Mouse (Mus musculus) forebrain, embryonic 13.5 days (tissue): ENCODE data around the gene Ube2z. TPM values are rescaled to one million over a fixed set of nuclear protein-coding genes. Genes with fewer than 3 reads are reported as not detected.

Experiments used
- ATAC-seq: fragments of 200-750 bp; cut with Nextera tagmentation; 2 replicates; pipeline ENCODE4 v1.8.0; 2017
- H3K27ac ChIP-seq: fragments of 300-500 bp; sonication (generic); 2 replicates; pipeline ENCODE4 v1.5.1; 2015; ENCODE audit warnings: inconsistent platforms, mild to moderate bottlenecking, moderate library complexity
- H3K27me3 ChIP-seq: fragments of 300-500 bp; sonication (generic); 2 replicates; pipeline ENCODE4 v1.6.1; 2015; ENCODE audit warnings: mild to moderate bottlenecking, inconsistent platforms
- H3K36me3 ChIP-seq: fragments of 300-500 bp; sonication (generic); 2 replicates; pipeline ENCODE4 v1.6.1; 2015; ENCODE audit warnings: mild to moderate bottlenecking, inconsistent platforms; ENCODE audit not compliant: poor library complexity, severe bottlenecking
- H3K4me1 ChIP-seq: fragments of 300-500 bp; sonication (generic); 2 replicates; pipeline ENCODE4 v1.6.1; 2015; ENCODE audit warnings: inconsistent platforms
- H3K4me2 ChIP-seq: fragments of 300-500 bp; sonication (generic); 2 replicates; pipeline ENCODE4 v1.6.1; 2015; ENCODE audit warnings: inconsistent platforms, mild to moderate bottlenecking, moderate library complexity
- H3K4me3 ChIP-seq: fragments of 300-500 bp; sonication (generic); 2 replicates; pipeline ENCODE4 v1.5.1; 2015; ENCODE audit warnings: mild to moderate bottlenecking, inconsistent platforms
- H3K9ac ChIP-seq: fragments of 300-500 bp; sonication (generic); 2 replicates; pipeline ENCODE4 v1.6.1; 2015; ENCODE audit warnings: mild to moderate bottlenecking, inconsistent platforms
- H3K9me3 ChIP-seq: fragments of 300-500 bp; sonication (generic); replicated peaks from 2 replicates; pipeline ENCODE4 v1.6.1; 2016; ENCODE audit warnings: inconsistent platforms
- WGBS: fragments of 180-500 bp; shearing (Covaris S2); methylation state at CpG from one replicate; pipeline ENCODE4 v1.1.7; 2015; 5-methylcytosine and 5-hydroxymethylcytosine counted together
- polyA plus RNA-seq: library from polyadenylated mRNA; unstranded; fragments of >200 nt; fragmentation: Nextera tagmentation; extraction: Ambion mirVana; gene quantifications from 2 replicates; pipeline ENCODE4 v1.2.1, GENCODE M21; 2015

The Ube2z gene
- polyA plus RNA-seq, 1 experiment from 2014 or later, result 25.8 TPM

GRCm38 (mm10) chr11:96030571-96030970 is 34.6 kb downstream of the Ube2z start:
- Histone ChIP-seq H3K27ac (no peak overlapping the region), H3K27me3 (peaks cover 13% of the 10 kb centered on the region; the same call in 1 of the 2 replicates), H3K9ac (no peak overlapping the region), H3K36me3 (no peaks in the 10 kb centered on the region), H3K4me2 (no peak overlapping the region), H3K4me1 (peaks cover 12% of the 10 kb centered on the region), H3K4me3 (no peak overlapping the region), H3K9me3 (no peaks in the 10 kb centered on the region)
- 84% methylated on average over 3 of the region's 3 CpGs for WGBS
- ATAC-seq, result no peak

GRCm38 (mm10) chr11:96028130-96028529 is 37.1 kb downstream of the Ube2z start:
- no peaks in the 10 kb centered on the region for H3K36me3 ChIP-seq
- H3K4me3 ChIP-seq, result no peak overlapping the region
- no peaks in the 10 kb centered on the region for H3K4me1 ChIP-seq
- no peak overlapping the region for H3K9ac ChIP-seq
- H3K27me3 ChIP-seq, result peaks cover 13% of the 10 kb centered on the region; the same call in 1 of the 2 replicates
- no peak for ATAC-seq
- H3K4me2 ChIP-seq, result no peak overlapping the region
- H3K9me3 ChIP-seq, result no peaks in the 10 kb centered on the region
- WGBS, result 72% methylated on average over 5 of the region's 5 CpGs
- H3K27ac ChIP-seq, result no peak overlapping the region

- 70% methylated on average over 4 of the region's 4 CpGs for WGBS
- Histone ChIP-seq H3K9ac (no peak overlapping the region), H3K27me3 (no peaks in the 10 kb centered on the region), H3K36me3 (no peaks in the 10 kb centered on the region), H3K4me1 (no peaks in the 10 kb centered on the region), H3K4me2 (no peak overlapping the region), H3K27ac (no peak overlapping the region), H3K4me3 (no peak overlapping the region), H3K9me3 (no peaks in the 10 kb centered on the region)
- no peak for ATAC-seq
These were observed 44.6 kb downstream of the Ube2z start for GRCm38 (mm10) chr11:96020622-96021021.

GRCm38 (mm10) chr11:96017941-96018351 is 47.2 kb downstream of the Ube2z start:
- Histone ChIP-seq H3K36me3 (no peaks in the 10 kb centered on the region), H3K27me3 (no peaks in the 10 kb centered on the region), H3K4me1 (0 out of 2 replicates have a peak, but pooled peaks cover 1% of the 10 kb centered on the region), H3K9ac (no peak overlapping the region), H3K4me3 (no peak overlapping the region), H3K9me3 (no peaks in the 10 kb centered on the region), H3K4me2 (no peak overlapping the region), H3K27ac (no peak overlapping the region)
- WGBS, result 9% methylated on average over 9 of the region's 9 CpGs
- no peak for ATAC-seq

- no peaks in the 10 kb centered on the region for H3K27me3 ChIP-seq
- H3K27ac ChIP-seq, result no peak overlapping the region
- H3K4me1 ChIP-seq, result 0 out of 2 replicates have a peak, but pooled peaks cover 9% of the 10 kb centered on the region
- no peaks in the 10 kb centered on the region for H3K36me3 ChIP-seq
- H3K4me3 ChIP-seq, result no peak overlapping the region
- no peak for ATAC-seq
- H3K9ac ChIP-seq, result no peak overlapping the region
- H3K4me2 ChIP-seq, result no peak overlapping the region
- no peaks in the 10 kb centered on the region for H3K9me3 ChIP-seq
- WGBS, result 45% methylated on average over 5 of the region's 5 CpGs
These were observed 49.8 kb downstream of the Ube2z start for GRCm38 (mm10) chr11:96015421-96015820.

- Histone ChIP-seq H3K4me3 (no peak overlapping the region), H3K9me3 (no peaks in the 10 kb centered on the region), H3K27me3 (no peaks in the 10 kb centered on the region), H3K4me2 (peak overlapping the region; percentile 22; the same call in 1 of the 2 replicates), H3K27ac (no peak overlapping the region), H3K4me1 (0 out of 2 replicates have a peak, but pooled peaks cover 14% of the 10 kb centered on the region), H3K9ac (no peak overlapping the region), H3K36me3 (no peaks in the 10 kb centered on the region)
- ATAC-seq, result no peak
- 7% methylated on average over 6 of the region's 8 CpGs for WGBS
These were observed 53.2 kb downstream of the Ube2z start for GRCm38 (mm10) chr11:96011982-96012381.

GRCm38 (mm10) chr11:96008827-96009226 is 56.4 kb downstream of the Ube2z start:
- Histone ChIP-seq H3K9me3 (no peaks in the 10 kb centered on the region), H3K27me3 (no peaks in the 10 kb centered on the region), H3K36me3 (no peaks in the 10 kb centered on the region), H3K4me2 (no peak overlapping the region), H3K4me1 (0 out of 2 replicates have a peak, but pooled peaks cover 14% of the 10 kb centered on the region), H3K9ac (no peak overlapping the region), H3K27ac (no peak overlapping the region), H3K4me3 (no peak overlapping the region)
- WGBS, result 0% methylated on average over 1 of the region's 1 CpGs
- no peak for ATAC-seq

- H3K9me3 ChIP-seq, result no peaks in the 10 kb centered on the region
- H3K27ac ChIP-seq, result peak overlapping the region; percentile 99
- peak overlapping the region; percentile 94 for H3K9ac ChIP-seq
- H3K27me3 ChIP-seq, result no peaks in the 10 kb centered on the region
- under 1% methylated on average over 33 of the region's 33 CpGs for WGBS
- peaks cover 19% of the 10 kb centered on the region for H3K4me1 ChIP-seq
- ATAC-seq, result no peak
- peak overlapping the region; percentile 89 for H3K4me3 ChIP-seq
- H3K4me2 ChIP-seq, result peak overlapping the region; percentile 83
- no peaks in the 10 kb centered on the region for H3K36me3 ChIP-seq
These were observed 57.5 kb downstream of the Ube2z start for GRCm38 (mm10) chr11:96007516-96008235.

- Histone ChIP-seq H3K4me3 (peak overlapping the region; percentile 89), H3K9me3 (no peaks in the 10 kb centered on the region), H3K9ac (peak overlapping the region; percentile 94), H3K27me3 (no peaks in the 10 kb centered on the region), H3K4me1 (peaks cover 20% of the 10 kb centered on the region), H3K36me3 (no peaks in the 10 kb centered on the region), H3K4me2 (peak overlapping the region; percentile 83), H3K27ac (peak overlapping the region; percentile 99)
- peak; percentile 85 for ATAC-seq
- WGBS, result under 1% methylated on average over 55 of the region's 67 CpGs
These were observed 58.2 kb downstream of the Ube2z start for GRCm38 (mm10) chr11:96006852-96007515.

- H3K9me3 ChIP-seq, result no peaks in the 10 kb centered on the region
- peak; percentile 36 for ATAC-seq
- peak overlapping the region; percentile 94 for H3K9ac ChIP-seq
- H3K27ac ChIP-seq, result peak overlapping the region; percentile 99
- no peaks in the 10 kb centered on the region for H3K36me3 ChIP-seq
- WGBS, result 0% methylated on average over 33 of the region's 33 CpGs
- peak overlapping the region; percentile 83 for H3K4me2 ChIP-seq
- H3K27me3 ChIP-seq, result no peaks in the 10 kb centered on the region
- peak overlapping the region; percentile 89 for H3K4me3 ChIP-seq
- peaks cover 26% of the 10 kb centered on the region for H3K4me1 ChIP-seq
These were observed 58.8 kb downstream of the Ube2z start for GRCm38 (mm10) chr11:96006367-96006851.

- H3K27ac ChIP-seq, result peak within 1 kb of the TSS; percentile 99
- H3K9ac ChIP-seq, result peak within 1 kb of the TSS; percentile 94
- no peaks in the 10 kb centered on the region for H3K9me3 ChIP-seq
- H3K36me3 ChIP-seq, result no peaks in the 10 kb centered on the region
- peaks cover 32% of the 10 kb centered on the region for H3K4me1 ChIP-seq
- H3K4me2 ChIP-seq, result peak within 1 kb of the TSS; percentile 83
- under 1% methylated on average over 64 of the region's 74 CpGs for WGBS
- peak within 1 kb of the TSS; percentile 89 for H3K4me3 ChIP-seq
- ATAC-seq, result peak; percentile 66
- H3K27me3 ChIP-seq, result no peaks in the 10 kb centered on the region
These were observed 59.6 kb downstream of the Ube2z start, which contains the start of gene Igf2bp1 for GRCm38 (mm10) chr11:96005403-96006271. Gene Igf2bp1 (minus strand): TSS chr11:96005940.
